Mouse (Mus musculus): ENCODE results near the gene Gm20388.

- TF ChIP-seq CTCF (IDR thresholded peaks at IDR 0.05; ENCODE audit: low read depth, low read length) (no peak), TAL1 (conservative IDR thresholded peaks at IDR 0.05; ENCODE audit: low read depth, low read length) (no peak), GATA1 (IDR thresholded peaks at IDR 0.05; ENCODE audit: borderline replicate concordance, low read length) (no peak)
Measured at GRCm38 (mm10) chr8:122262835-122263234, 2352.2 kb downstream of the Gm20388 start.

Measured in G1E (cell line).